Mouse (Mus musculus): ENCODE measurements around the gene Ssc4d. TPM values are rescaled to one million over a fixed set of nuclear protein-coding genes. Genes with fewer than 3 reads are reported as not detected.
A peak's percentile ranks its signal among the peaks of the same experiment; 100 is the strongest.

Gene Ssc4d
- polyA plus RNA-seq (2015; fragmentation: Nextera tagmentation; extraction: Ambion mirVana): 2.9 and 3.4 TPM in 2 replicates

DNA sequence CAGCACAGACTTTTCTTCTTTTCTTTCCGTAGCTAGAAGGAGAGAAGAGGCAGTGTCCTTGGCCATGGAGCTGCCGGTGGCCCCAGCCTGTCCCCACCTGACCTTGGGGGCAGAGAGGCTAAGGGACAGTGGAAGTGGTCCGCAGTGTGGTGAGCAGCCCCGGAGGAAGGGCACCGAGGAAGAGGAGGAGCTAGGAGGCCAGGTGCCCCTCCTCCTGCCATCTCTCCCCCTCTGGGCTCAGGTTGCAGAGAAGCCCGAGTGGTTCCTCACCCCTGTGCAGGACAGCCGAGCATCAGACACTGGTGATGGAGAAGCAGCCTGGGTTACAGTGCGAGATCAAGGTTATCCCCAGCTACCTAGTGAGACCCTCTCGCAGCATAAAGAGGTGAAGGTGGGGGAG is at the start of gene Ssc4d:
Gene Ssc4d (minus strand): TSS at position 167 of the 400 bp plus-strand sequence.
- no peaks in the 10 kb centered on the region for H3K27me3 ChIP-seq (replicated peaks; ENCODE audit: control insufficient read depth, insufficient read depth, low read length)
- no peak within 1 kb of the TSS for H3K9ac ChIP-seq (ENCODE audit: low read depth, low read length)
- no peak within 1 kb of the TSS for H3K4me3 ChIP-seq (ENCODE audit: low read length)
- H3K9me3 ChIP-seq (ENCODE audit: control insufficient read depth, low read length): no peaks in the 10 kb centered on the region
- no peaks in the 10 kb centered on the region for H3K36me3 ChIP-seq (ENCODE audit: control insufficient read depth, insufficient read depth, low read length)
- ATAC-seq: no peak
- no peak within 1 kb of the TSS for H3K4me2 ChIP-seq (ENCODE audit: low read length)
- no peaks in the 10 kb centered on the region for H3K4me1 ChIP-seq (ENCODE audit: control insufficient read depth, insufficient read depth, low read depth, low read length)
- no peak within 1 kb of the TSS for H3K27ac ChIP-seq (ENCODE audit: low read depth, low read length)
- WGBS: 28% methylated on average over 9 of the region's 9 CpGs

DNA sequence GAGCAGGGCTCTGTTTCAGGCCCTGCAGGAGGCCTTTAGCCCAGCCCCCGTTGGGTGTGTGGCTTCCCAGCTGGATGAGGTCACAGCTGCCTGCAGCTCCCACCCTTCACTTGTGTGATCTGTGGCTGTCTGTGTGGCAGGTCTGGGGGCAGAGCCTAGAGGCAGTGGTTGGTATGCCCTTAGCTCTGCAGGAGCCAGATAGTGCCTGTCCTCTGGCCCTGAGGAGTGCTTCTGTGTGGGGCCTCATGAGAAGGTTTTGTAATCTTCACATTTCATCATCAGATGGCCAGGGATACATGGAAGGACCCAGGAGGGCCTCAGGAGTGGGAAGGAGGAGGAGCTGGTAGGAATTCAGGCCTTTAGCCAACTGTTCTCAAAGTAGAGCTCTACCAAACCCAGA is 45.6 kb upstream of the Ssc4d start:
- Histone ChIP-seq H3K27me3 (replicated peaks; ENCODE audit: control insufficient read depth, insufficient read depth, low read length) (no peaks in the 10 kb centered on the region), H3K27ac (ENCODE audit: low read depth, low read length) (no peak overlapping the region), H3K9me3 (ENCODE audit: control insufficient read depth, low read length) (no peaks in the 10 kb centered on the region), H3K4me2 (ENCODE audit: low read length) (no peak overlapping the region), H3K9ac (ENCODE audit: low read depth, low read length) (0 out of 2 replicates have a peak overlapping the region, but pooled peaks have one; percentile 4), H3K4me3 (ENCODE audit: low read length) (no peak overlapping the region), H3K4me1 (ENCODE audit: control insufficient read depth, insufficient read depth, low read depth, low read length) (peaks cover 7% of the 10 kb centered on the region), H3K36me3 (ENCODE audit: control insufficient read depth, insufficient read depth, low read length) (0 out of 2 replicates have a peak, but pooled peaks cover 3% of the 10 kb centered on the region)
- no peak for ATAC-seq
- 37% methylated on average over 1 of the region's 1 CpGs for WGBS

DNA sequence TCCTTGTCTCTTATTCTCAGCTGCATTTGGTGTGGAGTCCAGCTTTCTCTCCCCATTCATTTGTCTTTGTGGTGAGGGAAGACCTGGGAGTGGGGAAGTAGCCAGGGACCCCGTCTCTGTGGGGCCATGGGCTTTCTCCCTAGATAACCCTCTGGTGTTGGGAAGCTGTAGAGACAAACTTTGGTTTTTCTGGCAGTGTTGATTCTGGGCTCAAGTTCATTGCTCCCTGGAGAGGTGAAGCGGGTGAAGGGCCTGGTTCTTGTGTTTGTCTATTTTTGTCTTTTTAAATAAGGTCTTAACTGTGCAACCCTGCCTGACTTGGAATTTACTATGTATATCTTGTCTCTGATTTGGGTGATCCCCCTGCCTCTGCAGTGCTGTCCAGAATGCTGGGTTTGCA is 44.4 kb upstream of the Ssc4d start:
- 0 out of 2 replicates have a peak, but pooled peaks cover 3% of the 10 kb centered on the region for H3K36me3 ChIP-seq (ENCODE audit: control insufficient read depth, insufficient read depth, low read length)
- no peaks in the 10 kb centered on the region for H3K27me3 ChIP-seq (replicated peaks; ENCODE audit: control insufficient read depth, insufficient read depth, low read length)
- WGBS: 85% methylated on average over 2 of the region's 2 CpGs

DNA sequence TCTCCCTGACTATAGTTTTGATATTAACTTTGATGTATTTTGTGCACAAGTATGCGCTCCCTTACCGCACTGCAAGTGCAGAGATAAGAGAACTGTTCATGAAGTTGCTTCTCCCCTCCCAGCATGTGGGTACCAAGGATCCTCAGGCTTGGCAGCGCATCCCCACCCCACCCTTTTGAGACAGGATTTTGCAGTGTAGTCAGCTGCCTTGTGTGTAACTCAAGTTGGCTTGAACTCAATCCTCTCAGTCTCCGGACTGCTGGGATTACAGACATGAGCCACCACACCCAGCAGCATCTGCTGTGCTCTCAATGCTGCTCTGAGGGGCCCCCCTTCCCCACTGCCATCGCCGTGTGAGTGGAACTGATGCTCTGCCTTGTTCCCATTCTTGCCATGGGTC is 42.9 kb upstream of the Ssc4d start:
- no peaks in the 10 kb centered on the region for H3K27me3 ChIP-seq (replicated peaks; ENCODE audit: control insufficient read depth, insufficient read depth, low read length)
- H3K4me1 ChIP-seq (ENCODE audit: control insufficient read depth, insufficient read depth, low read depth, low read length): peaks cover 7% of the 10 kb centered on the region
- no peak overlapping the region for H3K9ac ChIP-seq (ENCODE audit: low read depth, low read length)
- H3K9me3 ChIP-seq (ENCODE audit: control insufficient read depth, low read length): no peaks in the 10 kb centered on the region
- 70% methylated on average over 6 of the region's 6 CpGs for WGBS
- ATAC-seq: no peak
- H3K4me2 ChIP-seq (ENCODE audit: low read length): no peak overlapping the region
- peaks cover 5% of the 10 kb centered on the region; the same call in 1 of the 2 replicates for H3K36me3 ChIP-seq (ENCODE audit: control insufficient read depth, insufficient read depth, low read length)
- no peak overlapping the region for H3K27ac ChIP-seq (ENCODE audit: low read depth, low read length)
- no peak overlapping the region for H3K4me3 ChIP-seq (ENCODE audit: low read length)

More for the DNA sequence above, 44.4 kb upstream of the Ssc4d start:
- Histone ChIP-seq H3K4me1 (ENCODE audit: control insufficient read depth, insufficient read depth, low read depth, low read length) (peaks cover 7% of the 10 kb centered on the region), H3K9me3 (ENCODE audit: control insufficient read depth, low read length) (no peaks in the 10 kb centered on the region), H3K4me3 (ENCODE audit: low read length) (no peak overlapping the region), H3K4me2 (ENCODE audit: low read length) (no peak overlapping the region), H3K9ac (ENCODE audit: low read depth, low read length) (no peak overlapping the region), H3K27ac (ENCODE audit: low read depth, low read length) (no peak overlapping the region)
- no peak for ATAC-seq

DNA sequence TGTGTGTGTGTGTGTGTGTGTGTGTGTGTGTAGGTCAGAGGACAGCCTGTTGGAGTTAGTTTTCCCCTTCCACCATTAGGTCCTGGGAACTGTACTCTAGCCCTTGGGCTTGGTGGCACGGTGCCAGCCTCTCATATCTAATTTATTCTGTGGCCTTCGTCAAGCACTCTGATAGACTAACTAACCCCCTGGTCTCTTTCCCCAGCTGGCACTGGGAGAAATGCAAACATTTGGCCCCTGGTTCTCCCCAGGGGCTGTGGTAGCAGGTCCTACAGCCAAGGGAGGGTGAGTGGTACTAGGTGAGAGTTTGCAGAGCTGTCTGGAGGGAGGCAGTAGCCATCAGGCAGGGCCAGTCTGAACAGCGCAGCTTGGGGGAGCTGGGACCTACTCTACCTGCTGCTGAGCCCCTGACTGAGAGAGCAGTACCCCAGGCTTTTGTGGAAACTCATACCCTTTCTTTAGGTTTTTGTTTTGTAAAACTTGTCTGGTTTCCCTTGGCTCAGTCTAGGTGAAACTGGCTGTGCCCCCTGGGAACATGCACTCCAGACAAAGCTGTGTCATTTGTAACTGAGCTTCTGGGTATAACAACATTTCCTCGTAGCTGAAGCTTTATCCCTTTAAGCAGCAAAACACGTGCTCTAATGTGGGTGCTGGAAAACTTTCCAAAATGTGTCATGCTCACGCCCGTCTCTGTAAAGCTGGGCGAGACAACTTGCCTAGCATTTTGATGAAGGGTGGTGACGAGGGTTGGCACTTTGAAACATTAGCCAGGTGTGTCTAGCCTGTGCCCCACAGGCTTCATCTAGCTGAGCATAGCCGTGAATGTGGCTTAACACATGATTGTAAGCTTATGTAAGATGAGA is 41.9 kb upstream of the Ssc4d start:
- H3K9ac ChIP-seq (ENCODE audit: low read depth, low read length): no peak overlapping the region
- H3K9me3 ChIP-seq (ENCODE audit: control insufficient read depth, low read length): no peaks in the 10 kb centered on the region
- H3K27ac ChIP-seq (ENCODE audit: low read depth, low read length): no peak overlapping the region; the same call in 1 of the 2 replicates
- ATAC-seq: no peak
- H3K36me3 ChIP-seq (ENCODE audit: control insufficient read depth, insufficient read depth, low read length): peaks cover 11% of the 10 kb centered on the region; the same call in 1 of the 2 replicates
- WGBS: 72% methylated on average over 10 of the region's 10 CpGs
- H3K4me2 ChIP-seq (ENCODE audit: low read length): no peak overlapping the region
- H3K4me3 ChIP-seq (ENCODE audit: low read length): no peak overlapping the region
- H3K4me1 ChIP-seq (ENCODE audit: control insufficient read depth, insufficient read depth, low read depth, low read length): peaks cover 7% of the 10 kb centered on the region
- H3K27me3 ChIP-seq (replicated peaks; ENCODE audit: control insufficient read depth, insufficient read depth, low read length): no peaks in the 10 kb centered on the region

DNA sequence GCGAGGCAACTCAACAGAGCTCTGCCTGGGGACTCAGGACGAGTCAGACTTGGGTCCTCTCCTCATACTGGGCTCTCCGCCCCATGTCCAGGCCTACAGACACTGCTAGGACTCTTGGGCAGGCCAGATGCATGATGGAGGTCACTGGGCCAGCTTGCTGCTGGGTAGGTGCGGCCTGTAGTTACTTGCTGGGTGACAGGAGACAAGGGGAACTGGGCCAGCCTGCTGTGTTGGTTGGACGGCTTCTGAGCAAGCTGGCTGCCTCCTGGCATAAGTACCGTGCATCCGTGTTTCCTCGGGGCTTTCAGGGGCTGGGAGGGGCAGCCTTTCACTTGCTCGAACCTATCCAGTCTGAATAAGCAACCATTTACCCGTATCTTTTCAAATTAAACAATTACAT is 41.3 kb upstream of the Ssc4d start:
- 60% methylated on average over 10 of the region's 10 CpGs for WGBS
- Histone ChIP-seq H3K27me3 (replicated peaks; ENCODE audit: control insufficient read depth, insufficient read depth, low read length) (no peaks in the 10 kb centered on the region), H3K4me3 (ENCODE audit: low read length) (no peak overlapping the region), H3K27ac (ENCODE audit: low read depth, low read length) (0 out of 2 replicates have a peak overlapping the region, but pooled peaks have one; percentile 8), H3K9ac (ENCODE audit: low read depth, low read length) (0 out of 2 replicates have a peak overlapping the region, but pooled peaks have one; percentile 8), H3K9me3 (ENCODE audit: control insufficient read depth, low read length) (no peaks in the 10 kb centered on the region), H3K36me3 (ENCODE audit: control insufficient read depth, insufficient read depth, low read length) (peaks cover 11% of the 10 kb centered on the region; the same call in 1 of the 2 replicates), H3K4me1 (ENCODE audit: control insufficient read depth, insufficient read depth, low read depth, low read length) (peaks cover 7% of the 10 kb centered on the region), H3K4me2 (ENCODE audit: low read length) (no peak overlapping the region)
- no peak for ATAC-seq

DNA sequence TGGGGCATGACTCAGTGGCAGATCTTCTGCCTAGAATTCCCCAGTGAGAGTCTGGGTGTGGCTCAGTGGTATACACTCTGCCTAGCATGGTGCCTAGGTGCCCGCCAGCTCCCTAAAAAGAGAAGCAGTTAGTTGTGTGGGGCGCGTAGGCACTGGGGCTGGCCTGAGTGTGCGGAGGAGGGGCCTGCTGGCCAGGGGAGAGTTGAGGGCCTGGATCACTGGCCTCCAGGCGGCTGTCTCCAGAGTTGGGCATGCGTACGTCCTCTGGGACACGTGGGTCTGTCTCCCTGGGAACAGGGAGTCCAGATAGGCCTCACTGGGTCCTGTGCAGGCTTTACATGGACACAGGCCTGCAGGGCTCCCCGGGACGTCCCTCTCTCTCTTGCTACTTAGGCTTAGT is 40.5 kb upstream of the Ssc4d start:
- H3K9me3 ChIP-seq (ENCODE audit: control insufficient read depth, low read length): no peaks in the 10 kb centered on the region
- ATAC-seq: no peak
- H3K36me3 ChIP-seq (ENCODE audit: control insufficient read depth, insufficient read depth, low read length): peaks cover 11% of the 10 kb centered on the region; the same call in 1 of the 2 replicates
- no peak overlapping the region for H3K27ac ChIP-seq (ENCODE audit: low read depth, low read length)
- no peak overlapping the region for H3K9ac ChIP-seq (ENCODE audit: low read depth, low read length)
- WGBS: 76% methylated on average over 10 of the region's 10 CpGs
- no peaks in the 10 kb centered on the region for H3K27me3 ChIP-seq (replicated peaks; ENCODE audit: control insufficient read depth, insufficient read depth, low read length)
- H3K4me2 ChIP-seq (ENCODE audit: low read length): no peak overlapping the region
- H3K4me1 ChIP-seq (ENCODE audit: control insufficient read depth, insufficient read depth, low read depth, low read length): peaks cover 7% of the 10 kb centered on the region
- H3K4me3 ChIP-seq (ENCODE audit: low read length): no peak overlapping the region

DNA sequence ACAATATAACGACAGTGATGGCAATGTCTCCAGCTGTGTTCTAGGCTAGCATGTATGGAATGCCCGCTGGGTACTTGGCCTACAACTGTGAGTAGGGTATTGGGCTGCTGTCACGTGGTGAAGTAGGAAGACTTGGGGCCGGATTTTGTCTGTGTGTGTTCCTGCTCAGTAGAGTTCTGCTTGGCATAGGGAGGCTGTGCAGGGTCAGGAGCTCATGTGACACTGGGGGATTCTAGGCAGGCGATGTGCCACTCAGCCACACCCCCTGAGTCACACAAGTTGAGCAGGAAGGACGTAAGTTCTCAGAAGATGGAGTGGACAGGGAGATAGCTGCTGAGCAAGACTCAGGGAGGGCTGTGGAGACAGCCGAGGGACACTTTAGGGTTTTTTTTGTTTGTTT is 33.4 kb upstream of the Ssc4d start:
- H3K4me3 ChIP-seq (ENCODE audit: low read length): no peak overlapping the region
- H3K9ac ChIP-seq (ENCODE audit: low read depth, low read length): no peak overlapping the region
- H3K4me1 ChIP-seq (ENCODE audit: control insufficient read depth, insufficient read depth, low read depth, low read length): no peaks in the 10 kb centered on the region
- H3K9me3 ChIP-seq (ENCODE audit: control insufficient read depth, low read length): no peaks in the 10 kb centered on the region
- H3K36me3 ChIP-seq (ENCODE audit: control insufficient read depth, insufficient read depth, low read length): peaks cover 11% of the 10 kb centered on the region; the same call in 1 of the 2 replicates
- H3K27me3 ChIP-seq (replicated peaks; ENCODE audit: control insufficient read depth, insufficient read depth, low read length): no peaks in the 10 kb centered on the region
- no peak overlapping the region for H3K4me2 ChIP-seq (ENCODE audit: low read length)
- 77% methylated on average over 7 of the region's 7 CpGs for WGBS
- H3K27ac ChIP-seq (ENCODE audit: low read depth, low read length): no peak overlapping the region
- ATAC-seq: no peak

DNA sequence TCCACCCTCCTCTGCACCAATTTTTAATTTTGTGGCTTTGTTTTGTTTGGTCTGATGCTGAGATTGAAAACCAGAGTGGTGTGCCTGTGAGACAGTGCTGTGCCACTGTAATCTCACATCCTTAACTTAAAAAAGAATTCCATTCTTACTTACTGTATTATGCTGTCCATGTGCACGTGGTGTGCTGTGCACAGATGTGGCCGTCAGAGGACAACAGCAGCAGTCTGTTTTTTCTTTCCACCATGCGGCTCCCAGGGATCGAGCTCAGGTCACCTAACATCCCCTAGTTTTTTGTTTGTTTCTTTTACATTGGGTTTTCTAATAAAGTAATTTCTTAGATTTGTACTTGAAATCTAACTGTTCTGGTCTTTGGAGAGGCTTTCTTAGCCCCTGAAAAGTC is 30.2 kb upstream of the Ssc4d start:
- ATAC-seq: no peak
- Histone ChIP-seq H3K9me3 (ENCODE audit: control insufficient read depth, low read length) (no peaks in the 10 kb centered on the region), H3K4me3 (ENCODE audit: low read length) (no peak overlapping the region), H3K36me3 (ENCODE audit: control insufficient read depth, insufficient read depth, low read length) (peaks cover 3% of the 10 kb centered on the region; the same call in 1 of the 2 replicates), H3K4me1 (ENCODE audit: control insufficient read depth, insufficient read depth, low read depth, low read length) (no peaks in the 10 kb centered on the region), H3K27me3 (replicated peaks; ENCODE audit: control insufficient read depth, insufficient read depth, low read length) (no peaks in the 10 kb centered on the region), H3K9ac (ENCODE audit: low read depth, low read length) (no peak overlapping the region), H3K27ac (ENCODE audit: low read depth, low read length) (no peak overlapping the region), H3K4me2 (ENCODE audit: low read length) (no peak overlapping the region)
- WGBS: 74% methylated on average over 4 of the region's 4 CpGs
